Mouse (Mus musculus) neural tube, embryonic 10.5 days (tissue): ENCODE data around the gene Cops7b.

Source experiments
- DNase-seq: peaks from one replicate; pipeline ENCODE4 v3.0.0-alpha.2; 2017; ENCODE audit warnings: low spot score; ENCODE audit errors: extremely low spot score

Cops7b gene

GRCm38 (mm10) chr1:86657071-86657470 is 74.4 kb downstream of the Cops7b start:
- no peak for DNase-seq
